Comparison of ENCODE assay signal across 21 mouse cellular contexts in genomic region chr6:144757414-144757813, GRCm38 (mm10). TPM values are rescaled to one million over a fixed set of nuclear protein-coding genes. Genes with fewer than 3 reads are reported as not detected.
DNase-seq lines count a peak whose midpoint lies in the region; ATAC-seq and TF ChIP-seq lines count a peak whose summit lies in the region.
"Had no signal": no experiment of that assay in that cellular context is flagged by ENCODE, and none has a peak within 500 bp of the region (broad histone marks: within the 10 kb centered on the region; RNA-seq: fewer than 3 reads in every experiment).

No protein-coding gene starts in this region.

- no peak overlapping the region for H3K27ac ChIP-seq in hindbrain, embryonic 10.5 days
- no peak overlapping the region for H3K27ac ChIP-seq in hindbrain, embryonic 12.5 days
- H3K27ac ChIP-seq in liver, postnatal 0 days (ENCODE audit: low read depth) = peak overlapping the region; percentile 51; the same call in 1 of the 2 replicates
- H3K27ac ChIP-seq: forebrain, embryonic 13.5 days; gastrocnemius, adult 2 months; hindbrain, embryonic 15.5 days; kidney, postnatal 0 days; left cerebral cortex, adult 2 months; liver, embryonic 15.5 days had no signal

- 31% methylated on average over 14 of the region's 14 CpGs for WGBS in hindbrain, embryonic 10.5 days
- WGBS in hindbrain, embryonic 12.5 days = 36% methylated on average over 14 of the region's 14 CpGs
- WGBS in liver, postnatal 0 days (ENCODE audit: insufficient replicate concordance) = 61% methylated on average over 14 of the region's 14 CpGs

- no peak overlapping the region for H3K9ac ChIP-seq in hindbrain, embryonic 12.5 days
- H3K9ac ChIP-seq in liver, postnatal 0 days (replicated peaks) = no peak overlapping the region
- H3K9ac ChIP-seq: forebrain, embryonic 13.5 days; hindbrain, embryonic 15.5 days; liver, embryonic 15.5 days had no signal

- no peak overlapping the region for H3K4me3 ChIP-seq in hindbrain, embryonic 10.5 days
- H3K4me3 ChIP-seq in hindbrain, embryonic 12.5 days = no peak overlapping the region
- no peak overlapping the region for H3K4me3 ChIP-seq in liver, postnatal 0 days (ENCODE audit: low read depth, low read length)
- H3K4me3 ChIP-seq: forebrain, embryonic 13.5 days; gastrocnemius, adult 2 months; hindbrain, embryonic 15.5 days; left cerebral cortex, adult 2 months; liver, embryonic 15.5 days; myocyte had no signal

- TF ChIP-seq EP300 in liver, postnatal 0 days (IDR thresholded peaks at IDR 0.05; ENCODE audit: low read depth) = no peak

- peak; percentile 58 for DNase-seq in hindbrain, embryonic 10.5 days (ENCODE audit: low spot score)
- DNase-seq in retina, postnatal 1 day = peak; percentile 31
- DNase-seq in retina, embryonic 14.5 days (ENCODE audit: low spot score) = no peak
- no peak for DNase-seq in liver, postnatal 0 days
- no peak for DNase-seq in cerebellum, postnatal 36 days
- DNase-seq in thymus, postnatal 0 days (ENCODE audit: low spot score) = no peak
- DNase-seq: adrenal gland, postnatal 25 days; cerebellum, adult 8-10 months; gastrocnemius, adult 2 months; heart, postnatal 36 days; kidney, adult 2 months; lung, postnatal 14 days; midbrain, embryonic 14.5 days; right cerebral cortex, postnatal 14 days had no signal

- no peaks in the 10 kb centered on the region for H3K36me3 ChIP-seq in hindbrain, embryonic 10.5 days
- no peaks in the 10 kb centered on the region for H3K36me3 ChIP-seq in hindbrain, embryonic 12.5 days
- H3K36me3 ChIP-seq in liver, postnatal 0 days (replicated peaks; ENCODE audit: insufficient read depth, low read length) = no peaks in the 10 kb centered on the region
- H3K36me3 ChIP-seq: hindbrain, embryonic 15.5 days; liver, embryonic 15.5 days had no signal

- no peaks in the 10 kb centered on the region for H3K9me3 ChIP-seq in hindbrain, embryonic 10.5 days
- no peaks in the 10 kb centered on the region for H3K9me3 ChIP-seq in hindbrain, embryonic 12.5 days (replicated peaks)
- no peaks in the 10 kb centered on the region for H3K9me3 ChIP-seq in liver, postnatal 0 days (ENCODE audit: low read length)
- H3K9me3 ChIP-seq: forebrain, embryonic 13.5 days; hindbrain, embryonic 15.5 days; liver, embryonic 15.5 days had no signal

- H3K4me1 ChIP-seq in hindbrain, embryonic 10.5 days (replicated peaks) = peaks cover 51% of the 10 kb centered on the region
- H3K4me1 ChIP-seq in hindbrain, embryonic 12.5 days = peaks cover 8% of the 10 kb centered on the region
- peaks cover 10% of the 10 kb centered on the region for H3K4me1 ChIP-seq in liver, postnatal 0 days (ENCODE audit: insufficient read depth)
- H3K4me1 ChIP-seq: hindbrain, embryonic 15.5 days had no signal

- H3K4me2 ChIP-seq in hindbrain, embryonic 12.5 days (replicated peaks) = no peak overlapping the region
- no peak overlapping the region for H3K4me2 ChIP-seq in liver, postnatal 0 days (ENCODE audit: low read depth, low read length)
- H3K4me2 ChIP-seq: forebrain, embryonic 13.5 days; hindbrain, embryonic 15.5 days; liver, embryonic 15.5 days had no signal

- ATAC-seq in hindbrain, embryonic 12.5 days (ENCODE audit: low FRiP score) = no peak
- ATAC-seq in liver, postnatal 0 days = peak; percentile 44; the same call in 1 of the 2 replicates
- ATAC-seq: forebrain, embryonic 13.5 days had no signal

- no peak for TF ChIP-seq CTCF in liver, postnatal 0 days (IDR thresholded peaks at IDR 0.05; ENCODE audit: low read depth)

- 0 out of 2 replicates have a peak, but pooled peaks cover 5% of the 10 kb centered on the region for H3K27me3 ChIP-seq in hindbrain, embryonic 10.5 days (ENCODE audit: insufficient read depth, poor library complexity, severe bottlenecking)
- no peaks in the 10 kb centered on the region for H3K27me3 ChIP-seq in hindbrain, embryonic 12.5 days
- no peaks in the 10 kb centered on the region for H3K27me3 ChIP-seq in liver, postnatal 0 days (ENCODE audit: insufficient read depth, low read length)
- H3K27me3 ChIP-seq: forebrain, embryonic 13.5 days; hindbrain, embryonic 15.5 days; liver, embryonic 15.5 days had no signal

RNA-seq across cellular contexts. Expression of gene Sox5, which starts 24.4 kb away (rescaled TPM):
- polyA plus RNA-seq in hindbrain, embryonic 10.5 days (2016; fragmentation: Nextera tagmentation; extraction: Ambion mirVana) = 30.6 and 32.1 TPM in 2 replicates
- polyA plus RNA-seq in hindbrain, embryonic 12.5 days (2016; fragmentation: Nextera tagmentation; extraction: Ambion mirVana) = 49.1 and 58.0 TPM in 2 replicates
- polyA plus RNA-seq in liver, postnatal 0 days (2015; fragmentation: Nextera tagmentation; extraction: Ambion mirVana) = 5.0 and 7.5 TPM in 2 replicates
- polyA plus RNA-seq in thymus, postnatal 0 days (2015; fragmentation: Nextera tagmentation; extraction: Ambion mirVana) = 1.2 TPM in 2 replicates

Comparison
In these comparisons a context has a peak if more than half of its experiments do, and no peak if none do; other contexts are left out.
1. DNase-seq: peak in hindbrain, embryonic 10.5 days (single experiment) and retina, postnatal 1 day (single experiment); none in retina, embryonic 14.5 days (single experiment), liver, postnatal 0 days (single experiment), cerebellum, postnatal 36 days (0 of 2) and thymus, postnatal 0 days (single experiment).